Mouse (Mus musculus) heart, postnatal 0 days (tissue): ENCODE results near the gene Zbtb8b. TPM values are rescaled to one million over a fixed set of nuclear protein-coding genes. Genes with fewer than 3 reads are reported as not detected.

ENCODE experiments used
- ATAC-seq: fragments of 200-750 bp; cut with Nextera tagmentation; 2 replicates; pipeline ENCODE4 v1.8.0; 2017; ENCODE audit warnings: low read depth, moderate number of reproducible peaks, moderate library complexity; ENCODE audit not compliant: insufficient read depth
- DNase-seq: peaks from one replicate; pipeline ENCODE4 v3.0.0-alpha.2; 2016; ENCODE audit warnings: low spot score
- H3K27ac ChIP-seq: fragments of 300-500 bp; sonication (generic); 2 replicates; pipeline ENCODE4 v1.5.1; 2014; ENCODE audit warnings: low read depth, mild to moderate bottlenecking
- H3K27me3 ChIP-seq: fragments of 300-500 bp; sonication (generic); 2 replicates; pipeline ENCODE4 v1.6.1; 2014; ENCODE audit warnings: low read length, mixed read lengths; ENCODE audit not compliant: control insufficient read depth, insufficient read depth
- H3K36me3 ChIP-seq: fragments of 300-500 bp; sonication (generic); replicated peaks from 2 replicates; pipeline ENCODE4 v1.6.1; 2014; ENCODE audit warnings: low read length, mixed read lengths; ENCODE audit not compliant: control insufficient read depth, insufficient read depth
- H3K4me1 ChIP-seq: fragments of 300-500 bp; sonication (generic); 2 replicates; pipeline ENCODE4 v1.6.1; 2014; ENCODE audit warnings: antibody characterized with exemption; ENCODE audit not compliant: control insufficient read depth, insufficient read depth
- H3K4me2 ChIP-seq: fragments of 300-500 bp; sonication (generic); 2 replicates; pipeline ENCODE4 v1.6.1; 2014; ENCODE audit warnings: low read depth, mild to moderate bottlenecking, low read length, moderate library complexity
- H3K4me3 ChIP-seq: fragments of 300-500 bp; sonication (generic); 2 replicates; pipeline ENCODE4 v1.5.1; 2014; ENCODE audit warnings: low read depth, low read length
- H3K9ac ChIP-seq: fragments of 300-500 bp; sonication (generic); replicated peaks from 2 replicates; pipeline ENCODE4 v1.6.1; 2014; ENCODE audit warnings: low read depth, low read length, mixed read lengths
- H3K9me3 ChIP-seq: fragments of 300-500 bp; sonication (generic); replicated peaks from 2 replicates; pipeline ENCODE4 v1.6.1; 2016; ENCODE audit warnings: low read length; ENCODE audit not compliant: control insufficient read depth
- CTCF ChIP-seq: IDR thresholded peaks from 2 replicates; pipeline ENCODE4 v1.5.1; 2016; ENCODE audit warnings: antibody characterized with exemption, control low read depth, low read depth
- EP300 ChIP-seq: IDR thresholded peaks from 2 replicates; pipeline ENCODE4 v1.6.1; 2016; ENCODE audit warnings: antibody characterized with exemption, low read depth
- WGBS: fragments of 180-500 bp; shearing (Covaris S2); extraction: QIAGEN DNeasy Blood & Tissue Kit; methylation state at CpG from one replicate; pipeline ENCODE4 v1.1.7; 2014; 5-methylcytosine and 5-hydroxymethylcytosine counted together
- polyA plus RNA-seq: library from polyadenylated mRNA; unstranded; fragments of >200 nt; fragmentation: Nextera tagmentation; extraction: Ambion mirVana; gene quantifications from 2 replicates; pipeline ENCODE4 v1.2.1, GENCODE M21; 2015
- total RNA-seq: library from RNA; depleted of rRNA; stranded (reverse); fragments of >200 nt; gene quantifications from 2 replicates; pipeline ENCODE4 v1.2.3, GENCODE M21; 2014; ENCODE audit warnings: low replicate concordance

The Zbtb8b gene
- total and polyA plus RNA-seq, 2 experiments from 2014 or later: 1.6 to 1.9 TPM

DNA sequence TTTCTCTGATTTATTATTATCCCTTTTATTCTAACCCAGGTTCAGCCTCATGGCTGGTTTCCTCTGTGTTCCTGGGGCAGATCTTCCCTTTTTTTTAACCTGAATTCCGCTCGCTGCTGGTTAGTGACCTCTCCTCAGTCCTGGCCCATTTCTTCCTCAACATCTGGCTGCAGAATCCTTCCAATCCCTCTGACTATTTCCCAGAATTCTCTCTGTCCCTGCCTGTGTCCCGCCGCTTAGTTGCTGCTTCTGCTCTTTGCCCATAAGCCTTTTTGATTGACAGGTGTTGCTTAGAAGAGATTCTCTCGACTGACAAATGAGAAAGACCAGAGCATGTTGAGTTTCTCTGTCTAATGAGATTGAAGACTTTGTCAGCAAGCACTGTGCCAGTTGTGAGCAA, 15.5 kb upstream of the Zbtb8b start:
- Histone ChIP-seq H3K9ac (no peak overlapping the region), H3K9me3 (no peaks in the 10 kb centered on the region)
- 43% methylated on average over 5 of the region's 5 CpGs for WGBS

GRCm38 (mm10) chr4:129455265-129455664, 14.6 kb upstream of the Zbtb8b start:
- Histone ChIP-seq H3K27me3 (no peaks in the 10 kb centered on the region), H3K9me3 (no peaks in the 10 kb centered on the region)
- TF ChIP-seq EP300 (no peak), CTCF (peak; percentile 99)

More for the DNA sequence above, 15.5 kb upstream of the Zbtb8b start:
- no peak overlapping the region for H3K4me3 ChIP-seq
- H3K36me3 ChIP-seq: no peaks in the 10 kb centered on the region
- ATAC-seq: no peak
- no peak for DNase-seq
- no peak overlapping the region for H3K27ac ChIP-seq
- TF ChIP-seq CTCF (no peak), EP300 (no peak)
- no peak overlapping the region for H3K4me2 ChIP-seq
- no peaks in the 10 kb centered on the region for H3K27me3 ChIP-seq
- H3K4me1 ChIP-seq: peaks cover 3% of the 10 kb centered on the region; the same call in 1 of the 2 replicates

GRCm38 (mm10) chr4:129451471-129452169, 11.0 kb upstream of the Zbtb8b start:
- ATAC-seq: no peak
- WGBS: 77% methylated on average over 15 of the region's 15 CpGs
- no peak overlapping the region for H3K4me2 ChIP-seq
- H3K9ac ChIP-seq: no peak overlapping the region
- no peak overlapping the region for H3K4me3 ChIP-seq
- no peaks in the 10 kb centered on the region for H3K9me3 ChIP-seq
- no peak for DNase-seq
- H3K4me1 ChIP-seq: peaks cover 9% of the 10 kb centered on the region; the same call in 1 of the 2 replicates
- TF ChIP-seq CTCF: no peak
- TF ChIP-seq EP300: no peak
- H3K27ac ChIP-seq: no peak overlapping the region
- no peaks in the 10 kb centered on the region for H3K36me3 ChIP-seq
- no peaks in the 10 kb centered on the region for H3K27me3 ChIP-seq

More at GRCm38 (mm10) chr4:129455265-129455664, 14.6 kb upstream of the Zbtb8b start:
- ATAC-seq: peak; percentile 81
- Histone ChIP-seq H3K27ac (no peak overlapping the region), H3K36me3 (no peaks in the 10 kb centered on the region), H3K4me1 (no peaks in the 10 kb centered on the region), H3K4me2 (no peak overlapping the region), H3K4me3 (no peak overlapping the region), H3K9ac (no peak overlapping the region)
- under 1% methylated on average over 5 of the region's 5 CpGs for WGBS
- peak; percentile 79 for DNase-seq

- Histone ChIP-seq H3K27ac (no peak overlapping the region), H3K4me2 (no peak overlapping the region), H3K4me3 (no peak overlapping the region), H3K9me3 (no peaks in the 10 kb centered on the region), H3K4me1 (peaks cover 9% of the 10 kb centered on the region; the same call in 1 of the 2 replicates), H3K9ac (no peak overlapping the region), H3K36me3 (no peaks in the 10 kb centered on the region), H3K27me3 (no peaks in the 10 kb centered on the region)
- TF ChIP-seq EP300: no peak
- TF ChIP-seq CTCF: no peak
- DNase-seq (no peak), ATAC-seq (no peak)
- 73% methylated on average over 2 of the region's 2 CpGs for WGBS
Observed at GRCm38 (mm10) chr4:129450851-129451250, 10.2 kb upstream of the Zbtb8b start.

DNA sequence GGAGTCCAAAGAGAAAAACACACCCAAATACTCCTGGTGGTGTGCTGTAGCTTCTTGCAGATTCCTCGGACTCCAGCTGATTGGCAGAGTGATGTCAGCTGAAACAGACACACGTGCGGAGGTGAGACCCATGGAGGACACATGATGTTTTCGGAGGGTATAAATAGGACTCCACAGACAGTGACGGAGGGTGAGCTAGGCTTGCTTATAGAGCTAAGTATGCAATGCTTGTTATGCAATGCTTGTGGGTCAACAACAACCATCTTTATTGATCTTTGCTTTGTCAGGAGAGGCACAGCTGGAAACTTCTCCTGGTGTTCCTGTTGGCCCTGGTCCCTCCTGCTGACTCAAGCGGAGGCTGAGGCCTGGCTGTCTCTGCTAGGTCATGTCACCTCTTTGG, 8.1 kb upstream of the Zbtb8b start:
- DNase-seq (no peak), ATAC-seq (no peak)
- peaks cover 12% of the 10 kb centered on the region; the same call in 1 of the 2 replicates for H3K4me1 ChIP-seq
- 79% methylated on average over 6 of the region's 6 CpGs for WGBS
- H3K27ac ChIP-seq: no peak overlapping the region
- no peaks in the 10 kb centered on the region for H3K27me3 ChIP-seq
- TF ChIP-seq CTCF: no peak
- no peak for TF ChIP-seq EP300
- H3K9me3 ChIP-seq: no peaks in the 10 kb centered on the region
- H3K4me3 ChIP-seq: no peak overlapping the region
- H3K4me2 ChIP-seq: no peak overlapping the region
- H3K36me3 ChIP-seq: no peaks in the 10 kb centered on the region
- H3K9ac ChIP-seq: no peak overlapping the region
